Mouse (Mus musculus): ENCODE measurements at regions not wholly inside any gene's neighbourhood (a gene's known extent, or its start where the extent isn't known, plus 50 kb on each side); places are given as distances from the start of the nearest gene placed in this dataset.

- Histone ChIP-seq H3K4me3 (no peak overlapping the region), H3K27ac (no peak overlapping the region), H3K36me3 (no peaks in the 10 kb centered on the region), H3K4me1 (peaks cover 9% of the 10 kb centered on the region; the same call in 1 of the 2 replicates), H3K4me2 (no peak overlapping the region), H3K9ac (no peak overlapping the region), H3K9me3 (no peaks in the 10 kb centered on the region), H3K27me3 (peaks cover 21% of the 10 kb centered on the region)
- WGBS = 57% methylated on average over 22 of the region's 22 CpGs
- ATAC-seq (ENCODE audit: insufficient number of reproducible peaks, insufficient read depth, low FRiP score, low TSS enrichment, low read depth) = no peak
Observed at GRCm38 (mm10) chr3:53341304-53342206, 121.6 kb downstream of the Nhlrc3 start.

DNA sequence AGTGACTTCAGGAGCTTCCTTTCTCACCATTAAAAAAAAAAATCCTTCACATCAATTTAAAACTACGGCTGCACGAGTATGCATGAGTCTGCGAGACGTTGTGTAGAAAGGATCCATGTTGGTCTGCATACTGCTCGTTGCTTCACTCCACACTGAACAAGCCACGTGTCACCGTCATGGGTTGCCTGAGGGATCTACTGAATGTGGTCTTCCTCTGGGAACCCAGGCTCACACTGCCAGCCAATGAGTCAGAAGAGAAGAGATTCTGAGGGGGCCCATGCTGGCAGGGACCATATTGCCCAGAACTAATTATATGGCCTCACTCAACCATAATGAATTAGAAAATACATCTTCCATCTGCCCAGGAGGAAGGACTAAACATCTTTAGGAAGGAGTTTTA lies 124.6 kb downstream of the Nhlrc3 start:
- peaks cover 11% of the 10 kb centered on the region; the same call in 1 of the 2 replicates for H3K4me1 ChIP-seq
- no peak overlapping the region for H3K27ac ChIP-seq
- no peak overlapping the region for H3K4me2 ChIP-seq
- H3K27me3 ChIP-seq = peaks cover 26% of the 10 kb centered on the region
- ATAC-seq (ENCODE audit: insufficient number of reproducible peaks, insufficient read depth, low FRiP score, low TSS enrichment, low read depth) = no peak
- H3K9ac ChIP-seq = no peak overlapping the region
- 91% methylated on average over 7 of the region's 7 CpGs for WGBS
- H3K4me3 ChIP-seq = no peak overlapping the region
- no peaks in the 10 kb centered on the region for H3K36me3 ChIP-seq
- no peaks in the 10 kb centered on the region for H3K9me3 ChIP-seq

- H3K4me3 ChIP-seq = peak overlapping the region; percentile 21
- H3K4me1 ChIP-seq = 0 out of 2 replicates have a peak, but pooled peaks cover 3% of the 10 kb centered on the region
- no peak overlapping the region for H3K27ac ChIP-seq
- H3K36me3 ChIP-seq = no peaks in the 10 kb centered on the region
- no peak for ATAC-seq (ENCODE audit: insufficient number of reproducible peaks, insufficient read depth, low FRiP score, low TSS enrichment, low read depth)
- H3K27me3 ChIP-seq = peaks cover 21% of the 10 kb centered on the region
- WGBS = 39% methylated on average over 11 of the region's 11 CpGs
- H3K4me2 ChIP-seq = peak overlapping the region; percentile 46
- H3K9ac ChIP-seq = no peak overlapping the region
- H3K9me3 ChIP-seq = no peaks in the 10 kb centered on the region
Observed at GRCm38 (mm10) chr3:53334051-53334450, 129.1 kb downstream of the Nhlrc3 start.

DNA sequence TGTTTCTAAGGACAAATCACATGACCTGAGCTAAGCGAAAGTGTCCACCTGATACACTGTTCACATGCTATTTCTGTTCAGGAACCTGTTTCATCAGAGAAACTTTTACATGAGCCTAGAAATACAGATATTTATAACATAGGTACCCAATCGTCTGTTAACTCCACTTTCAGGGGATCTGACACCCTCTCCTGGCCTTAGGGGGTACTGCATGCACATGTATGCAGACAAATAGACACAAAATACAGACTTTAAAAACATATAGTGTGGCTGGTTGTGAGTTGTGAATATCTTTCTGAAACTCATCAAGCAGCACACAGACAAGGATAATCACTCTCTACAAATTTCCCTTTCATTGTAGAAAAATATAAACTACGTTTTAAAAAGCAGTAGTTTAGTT lies 133.6 kb downstream of the Nhlrc3 start:
- Histone ChIP-seq H3K27ac (no peak overlapping the region), H3K4me3 (no peak overlapping the region), H3K4me2 (no peak overlapping the region), H3K36me3 (no peaks in the 10 kb centered on the region), H3K9ac (no peak overlapping the region), H3K4me1 (peaks cover 5% of the 10 kb centered on the region; the same call in 1 of the 2 replicates), H3K27me3 (peaks cover 15% of the 10 kb centered on the region), H3K9me3 (no peaks in the 10 kb centered on the region)
- ATAC-seq (ENCODE audit: insufficient number of reproducible peaks, insufficient read depth, low FRiP score, low TSS enrichment, low read depth) = no peak
- 55% methylated on average over 3 of the region's 3 CpGs for WGBS

GRCm38 (mm10) chr3:53327424-53327823 lies 135.7 kb downstream of the Nhlrc3 start:
- ATAC-seq (ENCODE audit: insufficient number of reproducible peaks, insufficient read depth, low FRiP score, low TSS enrichment, low read depth) = no peak
- no peak overlapping the region for H3K9ac ChIP-seq
- H3K4me2 ChIP-seq = no peak overlapping the region
- no peaks in the 10 kb centered on the region for H3K36me3 ChIP-seq
- no peaks in the 10 kb centered on the region for H3K9me3 ChIP-seq
- peaks cover under 1% of the 10 kb centered on the region; the same call in 1 of the 2 replicates for H3K27me3 ChIP-seq
- H3K27ac ChIP-seq = no peak overlapping the region
- 34% methylated on average over 5 of the region's 5 CpGs for WGBS
- H3K4me3 ChIP-seq = no peak overlapping the region
- H3K4me1 ChIP-seq = peaks cover 6% of the 10 kb centered on the region; the same call in 1 of the 2 replicates

DNA sequence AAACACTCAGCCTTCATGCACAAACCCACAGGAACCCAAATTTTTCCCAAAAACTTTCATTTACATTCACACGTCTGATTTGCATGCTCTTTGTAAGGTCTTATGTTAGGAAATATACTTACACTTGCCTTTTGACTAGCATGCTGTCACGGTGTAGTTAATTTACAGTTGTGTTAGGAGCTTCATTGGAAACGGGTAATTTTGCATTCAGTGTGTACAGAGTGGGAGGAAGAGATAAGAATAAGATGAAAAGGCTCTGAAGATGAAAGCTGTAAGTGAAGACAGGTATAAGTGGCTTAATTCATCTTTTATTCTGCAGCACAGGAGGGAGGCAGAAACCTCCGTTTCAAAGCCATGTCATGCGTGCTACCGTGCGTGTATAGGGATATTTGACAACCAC lies 136.2 kb downstream of the Nhlrc3 start:
- peaks cover 6% of the 10 kb centered on the region; the same call in 1 of the 2 replicates for H3K4me1 ChIP-seq
- WGBS = 63% methylated on average over 7 of the region's 7 CpGs
- H3K27me3 ChIP-seq = no peaks in the 10 kb centered on the region
- no peak for ATAC-seq (ENCODE audit: insufficient number of reproducible peaks, insufficient read depth, low FRiP score, low TSS enrichment, low read depth)
- H3K27ac ChIP-seq = no peak overlapping the region
- H3K9ac ChIP-seq = no peak overlapping the region
- H3K4me2 ChIP-seq = no peak overlapping the region
- H3K4me3 ChIP-seq = no peak overlapping the region
- H3K36me3 ChIP-seq = no peaks in the 10 kb centered on the region
- H3K9me3 ChIP-seq = no peaks in the 10 kb centered on the region

DNA sequence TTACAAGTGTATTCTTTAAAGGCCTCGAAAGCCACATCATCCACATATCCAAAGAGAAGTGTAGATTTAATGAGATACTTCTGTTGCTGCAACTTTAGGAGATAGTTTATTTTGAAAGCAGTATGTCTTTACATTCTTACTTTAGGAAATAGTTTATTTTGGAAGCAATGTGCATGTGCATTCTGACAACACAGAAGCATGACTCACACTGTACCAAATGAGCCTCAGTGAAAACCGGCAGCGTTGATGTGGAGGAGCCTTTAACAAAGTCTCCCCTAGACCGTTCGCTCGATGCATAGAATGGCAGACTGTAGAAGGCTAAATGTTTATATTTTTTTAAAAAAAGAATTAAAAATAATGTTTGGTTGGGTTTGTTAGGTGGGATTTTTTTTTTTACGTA lies 138.1 kb downstream of the Nhlrc3 start:
- WGBS = 92% methylated on average over 7 of the region's 7 CpGs
- H3K4me2 ChIP-seq = no peak overlapping the region
- H3K9me3 ChIP-seq = no peaks in the 10 kb centered on the region
- H3K9ac ChIP-seq = no peak overlapping the region
- H3K4me3 ChIP-seq = no peak overlapping the region
- ATAC-seq (ENCODE audit: insufficient number of reproducible peaks, insufficient read depth, low FRiP score, low TSS enrichment, low read depth) = no peak
- no peaks in the 10 kb centered on the region for H3K27me3 ChIP-seq
- H3K27ac ChIP-seq = no peak overlapping the region
- H3K4me1 ChIP-seq = peaks cover 6% of the 10 kb centered on the region; the same call in 1 of the 2 replicates
- H3K36me3 ChIP-seq = no peaks in the 10 kb centered on the region

- no peak overlapping the region for H3K9ac ChIP-seq
- H3K9me3 ChIP-seq = no peaks in the 10 kb centered on the region
- no peak overlapping the region for H3K4me3 ChIP-seq
- H3K4me2 ChIP-seq = no peak overlapping the region
- peaks cover 6% of the 10 kb centered on the region; the same call in 1 of the 2 replicates for H3K4me1 ChIP-seq
- ATAC-seq (ENCODE audit: insufficient number of reproducible peaks, insufficient read depth, low FRiP score, low TSS enrichment, low read depth) = no peak
- no peaks in the 10 kb centered on the region for H3K36me3 ChIP-seq
- no peak overlapping the region for H3K27ac ChIP-seq
- WGBS = 79% methylated on average over 13 of the region's 13 CpGs
- H3K27me3 ChIP-seq = no peaks in the 10 kb centered on the region
Observed at GRCm38 (mm10) chr3:53324386-53324785, 138.7 kb downstream of the Nhlrc3 start.

- Histone ChIP-seq H3K4me1 (no peaks in the 10 kb centered on the region), H3K36me3 (no peaks in the 10 kb centered on the region), H3K27ac (no peak overlapping the region), H3K27me3 (no peaks in the 10 kb centered on the region), H3K9ac (no peak overlapping the region), H3K9me3 (no peaks in the 10 kb centered on the region), H3K4me2 (no peak overlapping the region), H3K4me3 (no peak overlapping the region)
- ATAC-seq (ENCODE audit: insufficient number of reproducible peaks, insufficient read depth, low FRiP score, low TSS enrichment, low read depth) = no peak
- 79% methylated on average over 2 of the region's 2 CpGs for WGBS
Observed at GRCm38 (mm10) chr3:53315449-53315848, 147.7 kb downstream of the Nhlrc3 start.
